Mouse (Mus musculus): ENCODE results near the gene Mettl21a.
"Not testable (repeated sequence)": the region's sequence is repeated elsewhere in the genome, so short reads cannot be mapped to it uniquely, and the experiment has no call there.

Mettl21a gene

DNA sequence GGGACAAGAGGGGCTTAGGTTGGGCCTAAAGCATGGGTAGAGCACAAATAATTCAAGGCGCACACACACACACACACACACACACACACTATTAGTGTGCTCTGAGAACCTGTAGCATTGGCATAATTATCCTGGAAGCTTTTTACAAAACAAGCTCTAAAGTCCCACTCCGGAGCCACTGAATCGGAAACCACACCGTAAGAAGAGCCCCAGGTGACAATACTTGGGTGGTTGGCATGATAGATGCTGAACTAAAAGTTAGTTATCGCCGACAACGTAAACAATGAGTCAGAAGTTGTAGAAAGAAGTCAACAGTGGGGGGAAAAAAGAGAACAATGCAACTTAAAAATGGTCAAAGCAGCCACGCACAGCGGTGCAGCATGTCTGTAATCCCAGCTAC, 2.7 kb downstream of the Mettl21a start:
- DNase-seq (ENCODE audit: low spot score in 2 of 2), result no peak

DNA sequence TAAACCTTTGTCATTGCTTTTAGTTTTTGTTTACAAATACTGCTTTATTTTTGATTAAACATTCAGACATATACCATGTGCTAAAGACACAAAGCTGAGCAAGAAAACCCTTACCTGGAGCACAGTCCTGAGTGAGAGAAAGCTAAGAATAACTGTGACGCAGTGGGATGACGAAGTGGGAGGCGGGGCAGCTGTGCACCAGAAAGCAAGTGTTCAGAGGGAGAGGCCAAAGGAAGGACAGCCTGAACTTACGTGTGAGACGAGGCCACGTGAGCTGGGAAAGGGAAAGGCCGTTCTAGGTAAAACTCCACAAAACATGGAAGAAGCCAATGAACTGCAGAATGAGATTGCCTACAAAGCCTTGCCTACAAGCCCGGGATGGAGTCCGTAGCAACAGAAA, 7.1 kb downstream of the Mettl21a start:
- DNase-seq (ENCODE audit: low spot score in 2 of 2), result no peak

DNA sequence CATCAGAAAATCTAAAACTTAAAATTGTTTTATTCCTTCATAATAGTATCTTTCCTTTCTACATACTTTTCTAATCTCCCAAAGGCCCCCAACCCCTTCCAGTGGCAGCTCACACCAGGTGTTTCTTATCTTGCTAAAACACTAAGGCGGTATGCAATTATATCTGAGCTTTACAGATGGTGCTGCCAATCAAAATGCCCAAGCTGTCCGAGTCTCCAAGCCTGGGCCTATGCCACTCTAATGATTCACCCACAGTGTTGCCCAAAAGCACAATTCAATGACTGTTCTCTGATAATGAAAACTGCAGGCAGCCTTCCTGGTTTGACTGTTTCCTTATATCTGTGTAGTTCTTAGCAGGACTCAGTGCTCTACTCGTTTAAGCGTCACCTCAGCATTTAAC, 7.9 kb downstream of the Mettl21a start:
- DNase-seq (ENCODE audit: low spot score in 2 of 2), result no peak

DNA sequence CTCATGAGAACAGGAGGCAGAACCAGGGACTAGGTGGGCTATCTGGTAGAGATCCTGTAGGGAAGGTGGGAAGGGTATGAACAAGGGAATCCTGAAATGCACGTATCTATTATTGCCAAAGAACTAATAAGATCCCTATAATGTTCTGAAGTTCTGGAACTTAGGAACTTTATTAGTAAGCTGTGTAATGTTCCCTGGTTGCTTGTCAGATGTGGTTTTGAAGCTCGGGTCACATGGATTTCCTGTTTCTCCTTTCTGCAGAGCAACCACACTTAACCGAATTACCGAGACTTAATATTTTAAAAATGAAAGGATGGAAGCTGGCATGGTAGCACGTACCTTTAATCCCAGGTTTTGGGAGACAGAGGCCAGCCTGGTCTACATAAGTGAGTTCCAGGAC, 13.7 kb downstream of the Mettl21a start:
- no peak for DNase-seq (ENCODE audit: low spot score in 2 of 2)

DNA sequence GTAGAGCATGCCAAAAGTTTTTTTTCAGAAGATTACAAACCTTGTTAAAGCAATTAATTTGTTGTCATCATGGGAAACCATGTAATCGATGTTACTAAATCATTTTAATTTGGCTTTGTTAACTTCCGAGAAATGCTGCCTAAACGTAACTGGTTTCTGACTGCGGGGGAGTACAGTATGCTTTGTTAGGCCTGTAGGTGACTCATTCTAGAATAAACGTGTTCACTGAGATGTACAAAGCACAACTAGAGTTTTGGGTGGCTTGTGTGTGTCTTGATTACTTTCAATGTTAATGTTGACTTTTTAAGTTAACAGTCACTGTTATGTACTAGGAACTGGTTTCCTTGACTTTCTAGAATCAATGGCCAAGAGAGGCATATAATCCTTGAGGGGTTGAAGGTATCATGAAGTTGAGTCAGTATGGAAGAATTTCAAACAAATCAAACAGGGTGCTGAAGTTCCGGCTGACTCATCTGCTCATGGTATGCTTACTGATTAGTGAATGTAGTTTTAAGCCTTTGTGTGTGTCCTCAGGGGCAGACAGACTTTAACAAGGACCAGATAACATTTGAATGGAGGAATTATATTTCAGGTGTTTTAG, 15.7 kb downstream of the Mettl21a start:
- DNase-seq (ENCODE audit: low spot score in 2 of 2), result no peak

DNA sequence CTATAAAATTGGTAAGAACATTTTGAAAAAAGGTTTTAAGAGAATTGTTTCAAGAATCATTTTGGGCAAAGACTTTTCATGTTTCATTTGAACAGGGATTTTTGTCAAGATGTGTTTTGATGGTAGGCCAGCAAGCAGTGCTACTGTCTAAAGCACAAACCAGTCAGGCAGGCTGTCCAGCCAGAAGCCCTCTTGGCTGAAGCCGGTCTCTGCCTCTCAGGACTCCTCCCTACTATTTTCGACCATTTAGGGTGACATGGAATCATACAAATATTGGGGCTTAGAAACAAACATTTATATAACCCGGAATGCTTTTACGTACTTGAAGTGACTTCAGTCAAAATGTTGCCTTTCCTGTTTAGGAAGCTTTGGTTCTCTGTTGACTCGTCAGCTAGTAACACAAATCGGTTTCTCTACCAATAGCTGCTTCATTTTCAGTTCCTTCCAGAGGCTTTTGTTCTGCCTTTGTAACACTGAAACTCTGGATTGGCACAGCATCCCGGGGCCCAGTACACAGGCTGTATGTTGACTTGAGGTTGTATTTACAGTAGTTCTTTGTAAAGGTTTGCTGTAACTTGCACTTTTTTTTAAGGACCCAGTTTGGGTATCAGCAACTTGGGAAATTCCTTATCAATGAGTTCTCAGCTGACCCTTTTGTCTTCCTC, 16.5 kb downstream of the Mettl21a start:
- no peak for DNase-seq (ENCODE audit: low spot score in 2 of 2)

DNA sequence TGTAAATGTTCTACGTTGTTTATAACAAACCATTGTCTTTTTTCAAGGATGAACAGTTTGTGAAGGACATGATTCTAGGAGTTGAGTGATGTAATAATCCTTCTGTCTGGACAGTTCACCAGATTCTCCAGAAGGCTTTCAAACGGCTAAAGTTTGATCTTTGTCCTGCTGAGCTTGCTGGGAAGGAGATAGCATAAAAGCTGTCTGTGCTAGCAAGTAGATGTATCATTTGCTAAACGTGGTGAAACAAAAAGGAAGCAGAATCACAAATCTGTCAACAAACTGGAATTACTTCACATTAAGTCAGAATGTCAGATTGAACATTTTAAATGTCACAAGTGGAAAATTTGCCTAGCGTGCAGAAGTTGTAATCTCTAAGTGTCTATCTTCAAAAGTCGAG, 18.1 kb downstream of the Mettl21a start:
- DNase-seq (ENCODE audit: low spot score in 2 of 2), result no peak

DNA sequence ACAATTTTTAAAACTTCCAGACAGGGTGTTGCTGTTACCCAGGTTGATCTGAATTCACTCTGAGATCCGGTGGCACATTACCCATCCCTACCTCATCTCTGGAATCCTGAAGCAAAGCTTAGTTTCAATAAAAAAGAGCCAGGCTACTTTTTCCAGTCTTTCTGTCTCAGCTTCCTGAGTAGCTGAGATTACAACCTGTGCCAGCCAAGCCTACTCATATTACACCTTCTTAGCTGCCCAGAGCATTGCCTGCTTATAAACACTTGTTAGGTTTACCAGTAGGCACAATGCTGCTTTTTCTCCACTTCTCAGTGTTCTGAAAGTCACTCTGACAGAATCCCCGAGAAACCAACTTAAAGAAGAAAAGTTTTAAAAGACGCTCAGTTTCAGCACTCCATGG, 38.2 kb downstream of the Mettl21a start:
- no peak for DNase-seq (ENCODE audit: low spot score in 2 of 2)

DNA sequence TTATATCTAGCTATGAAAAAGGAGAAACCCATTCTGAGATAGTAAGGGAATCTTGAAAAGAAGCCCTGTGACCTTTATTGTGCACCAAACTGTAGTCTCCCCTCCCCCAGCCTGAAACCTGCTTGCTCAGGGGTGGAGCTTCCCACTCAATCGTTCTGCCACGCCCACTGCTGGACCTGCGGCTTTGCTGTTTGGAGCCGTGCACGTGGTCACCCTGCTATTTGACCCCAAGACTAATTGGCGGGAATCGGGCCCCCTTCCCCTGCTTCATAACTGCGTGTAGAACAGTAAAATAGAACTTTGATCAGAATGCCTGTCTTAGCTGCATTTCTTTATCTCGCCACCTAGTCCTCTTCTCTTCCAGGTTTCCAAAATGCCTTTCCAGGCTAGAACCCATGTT, 39.1 kb downstream of the Mettl21a start:
- not testable (repeated sequence) for DNase-seq (ENCODE audit: low spot score in 2 of 2)

DNA sequence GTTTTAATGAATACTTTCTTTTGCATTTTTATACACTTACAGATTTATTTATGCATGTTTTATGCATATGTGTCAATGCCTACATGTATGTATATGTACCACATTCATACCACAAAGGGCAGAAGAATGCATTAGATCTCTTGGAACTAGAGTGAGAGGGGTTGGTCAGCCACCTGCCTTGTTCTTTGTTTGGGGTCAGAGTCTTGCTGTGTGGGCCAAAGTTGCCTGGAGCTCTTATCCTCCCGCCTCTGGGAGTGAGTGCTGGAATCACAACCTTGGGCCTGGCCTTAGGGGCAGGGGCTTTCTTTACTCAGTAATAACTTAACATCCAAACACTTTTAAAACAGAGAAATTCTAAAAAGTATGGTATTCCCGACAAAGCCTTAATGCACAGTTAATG, 40.3 kb downstream of the Mettl21a start:
- no peak for DNase-seq (ENCODE audit: low spot score in 2 of 2)

DNA sequence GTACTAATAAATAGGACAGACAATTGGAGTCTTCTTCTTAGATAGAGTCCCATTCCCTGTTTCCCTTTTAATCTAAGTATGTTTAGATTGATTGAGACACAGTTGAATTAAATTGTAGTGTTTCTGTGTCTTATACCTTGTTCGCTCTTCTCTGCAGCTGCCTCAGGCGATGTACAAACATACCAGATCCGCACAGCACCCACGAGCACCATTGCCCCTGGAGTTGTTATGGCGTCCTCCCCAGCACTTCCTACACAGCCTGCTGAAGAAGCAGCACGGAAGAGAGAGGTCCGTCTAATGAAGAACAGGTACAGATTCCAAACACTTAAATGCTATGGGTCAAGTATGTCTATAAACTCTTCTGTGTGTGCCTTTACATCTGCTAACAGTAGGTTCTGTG, 41.0 kb downstream of the Mettl21a start:
- no peak for DNase-seq (ENCODE audit: low spot score in 2 of 2)

DNA sequence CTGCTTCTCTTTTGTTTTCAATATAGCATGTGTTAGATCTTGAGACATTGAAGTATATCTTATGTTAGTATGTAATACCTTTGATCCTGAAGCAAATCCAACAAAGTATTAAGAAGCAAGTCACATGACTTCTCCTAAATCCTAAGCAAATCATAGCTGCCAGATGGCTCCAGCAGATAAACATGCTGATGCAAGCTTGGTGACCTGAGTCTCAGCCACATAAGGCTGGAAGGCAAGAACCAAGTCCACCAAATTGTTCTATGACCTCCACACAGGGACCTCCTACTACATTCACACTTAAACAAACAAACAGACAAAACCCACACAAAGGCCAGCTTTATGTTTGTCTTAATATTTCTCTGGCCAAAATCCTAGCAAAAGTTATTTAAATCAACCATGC, 48.8 kb downstream of the Mettl21a start:
- no peak for DNase-seq (ENCODE audit: low spot score in 2 of 2)

DNA sequence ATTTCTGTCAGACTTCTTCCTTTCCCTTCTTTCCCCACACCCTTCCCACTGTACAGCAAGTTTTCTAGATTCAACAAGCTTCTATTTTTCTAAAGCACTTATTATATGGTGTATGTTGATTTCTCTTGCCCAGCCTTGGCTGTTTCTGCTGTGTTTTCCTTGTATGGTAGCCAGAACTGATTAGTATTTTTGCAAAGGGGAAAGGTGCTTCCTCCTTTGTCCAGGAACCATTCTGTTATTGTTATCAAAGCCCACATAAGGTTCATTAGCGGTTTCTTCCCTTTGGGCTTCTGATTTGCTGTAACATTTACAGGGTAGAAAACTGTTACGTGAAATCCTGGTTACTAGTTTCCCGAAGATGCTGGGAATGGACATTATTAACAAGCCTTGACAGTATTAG, 56.9 kb downstream of the Mettl21a start:
- DNase-seq (ENCODE audit: low spot score in 2 of 2), result no peak

Measured in cerebellum, postnatal 4 days (tissue).